Mouse (Mus musculus) embryonic facial prominence, embryonic 14.5 days (tissue): ENCODE results near the gene Ankdd1a. TPM values are rescaled to one million over a fixed set of nuclear protein-coding genes. Genes with fewer than 3 reads are reported as not detected.

Experiments used
- ATAC-seq: fragments of 200-750 bp; cut with Nextera tagmentation; 2 replicates; pipeline ENCODE4 v1.8.0; 2017; ENCODE audit warnings: low read depth, moderate number of reproducible peaks, moderate TSS enrichment
- DNase-seq: peaks from one replicate; pipeline ENCODE4 v3.0.0-alpha.2; 2015; ENCODE audit warnings: low spot score
- H3K27ac ChIP-seq: fragments of 300-500 bp; sonication (generic); replicated peaks from 2 replicates; pipeline ENCODE4 v1.5.1; 2014; ENCODE audit warnings: low read depth, mild to moderate bottlenecking, low read length, moderate library complexity
- H3K27me3 ChIP-seq: fragments of 300-500 bp; sonication (generic); replicated peaks from 2 replicates; pipeline ENCODE4 v1.6.1; 2014; ENCODE audit warnings: low read length; ENCODE audit not compliant: control insufficient read depth, insufficient read depth
- H3K36me3 ChIP-seq: fragments of 300-500 bp; sonication (generic); 2 replicates; pipeline ENCODE4 v1.6.1; 2014; ENCODE audit warnings: low read length, mixed read lengths; ENCODE audit not compliant: control insufficient read depth, insufficient read depth
- H3K4me1 ChIP-seq: fragments of 300-500 bp; sonication (generic); 2 replicates; pipeline ENCODE4 v1.6.1; 2014; ENCODE audit warnings: antibody characterized with exemption, low read length; ENCODE audit not compliant: control insufficient read depth, insufficient read depth
- H3K4me2 ChIP-seq: fragments of 300-500 bp; sonication (generic); 2 replicates; pipeline ENCODE4 v1.6.1; 2014; ENCODE audit warnings: low read depth, mild to moderate bottlenecking, low read length, moderate library complexity, mixed read lengths
- H3K4me3 ChIP-seq: fragments of 300-500 bp; sonication (generic); 2 replicates; pipeline ENCODE4 v1.5.1; 2014; ENCODE audit warnings: low read depth, mild to moderate bottlenecking, low read length
- H3K9ac ChIP-seq: fragments of 300-500 bp; sonication (generic); 2 replicates; pipeline ENCODE4 v1.6.1; 2014; ENCODE audit warnings: low read depth, mild to moderate bottlenecking, low read length, moderate library complexity, mixed read lengths
- H3K9me3 ChIP-seq: fragments of 300-500 bp; sonication (generic); 2 replicates; pipeline ENCODE4 v1.6.1; 2016; ENCODE audit warnings: low read length; ENCODE audit not compliant: control insufficient read depth
- WGBS: fragments of 180-500 bp; shearing (Covaris S2); extraction: QIAGEN DNeasy Blood & Tissue Kit; methylation state at CpG from one replicate; pipeline ENCODE4 v1.1.7; 2014; 5-methylcytosine and 5-hydroxymethylcytosine counted together
- polyA plus RNA-seq: library from polyadenylated mRNA; unstranded; fragments of >200 nt; fragmentation: Nextera tagmentation; extraction: Ambion mirVana; gene quantifications from 2 replicates; pipeline ENCODE4 v1.2.1, GENCODE M21; 2014

Gene Ankdd1a
- polyA plus RNA-seq, result not detected in 2 replicates

DNA sequence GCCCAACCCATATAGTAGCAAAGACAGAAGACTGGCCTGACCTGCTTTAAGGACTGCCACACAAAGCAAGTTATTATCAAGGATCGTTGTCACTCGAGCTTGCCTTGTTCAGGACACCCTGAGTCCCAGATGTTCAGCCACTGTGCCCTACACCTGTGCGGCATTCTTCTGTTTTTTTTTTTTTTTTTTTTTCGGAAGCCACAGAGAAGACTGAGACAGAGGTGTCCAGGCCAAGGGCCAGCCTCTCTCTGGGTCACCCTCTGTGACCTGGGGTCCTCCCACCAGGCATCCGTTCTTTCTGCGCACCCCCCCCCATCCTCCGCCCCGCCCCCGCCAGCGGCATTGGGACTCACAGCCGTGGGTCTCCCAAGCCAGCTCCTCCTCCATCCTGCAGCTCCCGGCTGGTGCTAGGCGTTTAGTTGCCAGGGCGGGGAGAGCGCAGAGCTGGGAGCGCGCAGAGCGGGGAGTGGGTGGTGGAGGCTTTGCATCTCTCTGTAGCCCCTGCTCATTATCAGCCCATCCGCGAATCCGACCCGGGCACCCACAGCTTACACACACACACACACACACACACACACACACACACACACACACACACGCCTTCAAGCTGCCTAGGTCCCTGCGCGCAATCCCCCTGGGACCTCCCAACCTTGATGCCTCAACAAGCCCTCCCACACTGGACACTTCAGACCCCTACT, at the start of gene Ankdd1a:
Ankdd1a (minus strand) TSS at position 387 of the 698 bp plus-strand sequence.
- Histone ChIP-seq H3K9ac (peak within 1 kb of the TSS; percentile 54), H3K27ac (no peak within 1 kb of the TSS), H3K27me3 (no peaks in the 10 kb centered on the region), H3K4me3 (peak within 1 kb of the TSS; percentile 34), H3K36me3 (no peaks in the 10 kb centered on the region), H3K4me1 (peaks cover 11% of the 10 kb centered on the region), H3K4me2 (peak within 1 kb of the TSS; percentile 70), H3K9me3 (no peaks in the 10 kb centered on the region)
- ATAC-seq (peak; percentile 63; the same call in 1 of the 2 replicates), DNase-seq (peak; percentile 71)
- WGBS, result 7% methylated on average over 15 of the region's 25 CpGs

- WGBS, result 45% methylated on average over 6 of the region's 6 CpGs
- H3K4me3 ChIP-seq, result no peak overlapping the region
- peak overlapping the region; percentile 63; the same call in 1 of the 2 replicates for H3K27ac ChIP-seq
- no peaks in the 10 kb centered on the region for H3K9me3 ChIP-seq
- no peak overlapping the region for H3K4me2 ChIP-seq
- DNase-seq (peak; percentile 78), ATAC-seq (no peak; the same call in 1 of the 2 replicates)
- H3K9ac ChIP-seq, result no peak overlapping the region
- no peaks in the 10 kb centered on the region for H3K27me3 ChIP-seq
- H3K36me3 ChIP-seq, result peaks cover 18% of the 10 kb centered on the region
- H3K4me1 ChIP-seq, result peaks cover 5% of the 10 kb centered on the region; the same call in 1 of the 2 replicates
These were observed 49.5 kb upstream of the Ankdd1a start for GRCm38 (mm10) chr9:65569491-65569971.

- Histone ChIP-seq H3K27ac (peak overlapping the region; percentile 63; the same call in 1 of the 2 replicates), H3K4me3 (no peak overlapping the region), H3K4me2 (no peak overlapping the region), H3K4me1 (peaks cover 4% of the 10 kb centered on the region; the same call in 1 of the 2 replicates), H3K9ac (no peak overlapping the region), H3K27me3 (no peaks in the 10 kb centered on the region), H3K36me3 (peaks cover 22% of the 10 kb centered on the region), H3K9me3 (no peaks in the 10 kb centered on the region)
- DNase-seq (no peak), ATAC-seq (no peak)
- WGBS, result 85% methylated on average over 6 of the region's 6 CpGs
These were observed 48.8 kb upstream of the Ankdd1a start for GRCm38 (mm10) chr9:65568787-65569186.

DNA sequence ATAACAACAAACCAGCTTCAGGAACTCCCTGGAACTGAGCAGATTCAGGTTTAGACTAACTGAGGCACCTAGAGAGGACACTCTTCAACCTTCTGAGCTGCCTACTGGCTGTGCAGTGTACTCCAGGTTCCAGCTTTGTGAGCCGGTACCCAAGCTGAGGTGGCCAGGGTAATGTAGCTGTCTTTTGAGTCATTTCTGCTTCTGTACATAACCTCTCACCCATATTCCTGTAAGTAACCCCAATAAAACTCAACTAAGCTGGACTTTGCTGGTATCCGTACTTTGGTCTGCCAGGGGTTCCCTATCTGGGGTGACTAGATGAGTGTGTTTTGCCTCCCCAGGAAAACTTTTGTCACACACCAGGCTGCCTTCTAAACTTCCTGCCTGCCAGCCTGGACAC, 44.7 kb upstream of the Ankdd1a start:
- 93% methylated on average over 2 of the region's 2 CpGs for WGBS
- no peak overlapping the region for H3K9ac ChIP-seq
- no peak for DNase-seq
- H3K4me2 ChIP-seq, result no peak overlapping the region
- ATAC-seq, result no peak
- no peak overlapping the region for H3K27ac ChIP-seq
- peaks cover 37% of the 10 kb centered on the region for H3K36me3 ChIP-seq
- no peak overlapping the region for H3K4me3 ChIP-seq
- peaks cover 6% of the 10 kb centered on the region for H3K4me1 ChIP-seq
- H3K27me3 ChIP-seq, result no peaks in the 10 kb centered on the region
- H3K9me3 ChIP-seq, result no peaks in the 10 kb centered on the region

DNA sequence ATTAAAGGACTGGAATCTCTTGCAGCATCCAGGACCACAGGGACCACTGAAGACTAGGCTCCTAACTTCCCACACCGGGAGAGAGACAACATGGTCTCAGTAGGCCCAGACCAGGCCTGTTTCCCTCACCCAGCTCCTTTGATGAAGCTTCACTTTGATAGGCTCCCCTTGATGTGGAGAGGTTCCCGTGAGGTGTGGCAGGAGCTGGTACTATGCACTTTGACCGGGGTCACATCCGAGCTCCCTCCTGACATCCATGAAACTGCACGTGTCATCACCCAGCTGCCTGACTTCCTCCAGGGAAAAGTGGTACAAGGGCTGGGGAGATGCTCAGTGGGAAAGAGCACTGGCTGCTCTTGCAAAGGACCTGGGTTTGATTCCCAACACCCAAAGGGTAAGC, 43.1 kb upstream of the Ankdd1a start:
- Histone ChIP-seq H3K36me3 (peaks cover 54% of the 10 kb centered on the region), H3K27me3 (no peaks in the 10 kb centered on the region), H3K4me1 (peaks cover 3% of the 10 kb centered on the region; the same call in 1 of the 2 replicates), H3K4me2 (no peak overlapping the region), H3K27ac (no peak overlapping the region), H3K9ac (no peak overlapping the region), H3K9me3 (no peaks in the 10 kb centered on the region), H3K4me3 (no peak overlapping the region)
- ATAC-seq (no peak), DNase-seq (no peak)
- 90% methylated on average over 5 of the region's 5 CpGs for WGBS

DNA sequence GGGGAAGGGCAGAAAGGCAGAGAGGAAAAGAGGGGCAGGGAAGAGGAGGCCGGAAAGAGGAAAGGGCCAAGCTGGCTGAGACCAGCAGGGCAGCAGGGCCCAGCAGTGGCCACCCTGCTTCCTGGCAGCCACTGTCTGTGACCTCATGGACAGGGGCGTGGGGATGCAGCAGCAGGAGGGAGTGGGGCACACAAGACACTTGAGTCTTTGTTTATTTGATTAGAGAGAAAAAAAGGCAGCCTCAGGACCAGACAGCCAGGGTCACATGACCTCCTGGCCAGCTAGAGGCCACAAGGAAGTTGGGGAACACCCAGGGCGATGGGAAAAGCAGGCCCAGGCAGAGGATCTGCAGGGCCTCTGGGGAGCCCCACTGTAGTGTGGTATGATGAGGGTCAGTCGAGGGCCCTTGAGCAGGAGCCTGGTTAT, 42.1 kb upstream of the Ankdd1a start:
- Histone ChIP-seq H3K36me3 (peaks cover 64% of the 10 kb centered on the region), H3K4me2 (no peak overlapping the region), H3K27me3 (no peaks in the 10 kb centered on the region), H3K9ac (peak overlapping the region; percentile 28; the same call in 1 of the 2 replicates), H3K4me1 (peaks cover 3% of the 10 kb centered on the region; the same call in 1 of the 2 replicates), H3K4me3 (no peak overlapping the region), H3K9me3 (no peaks in the 10 kb centered on the region), H3K27ac (no peak overlapping the region)
- no peak for DNase-seq
- 25% methylated on average over 4 of the region's 4 CpGs for WGBS
- ATAC-seq, result peak; percentile 62; the same call in 1 of the 2 replicates

GRCm38 (mm10) chr9:65561016-65561415, 41.0 kb upstream of the Ankdd1a start:
- no peak for DNase-seq
- no peaks in the 10 kb centered on the region for H3K27me3 ChIP-seq
- H3K36me3 ChIP-seq, result peaks cover 69% of the 10 kb centered on the region
- H3K27ac ChIP-seq, result no peak overlapping the region
- H3K4me1 ChIP-seq, result peaks cover 3% of the 10 kb centered on the region; the same call in 1 of the 2 replicates
- no peak overlapping the region for H3K9ac ChIP-seq
- WGBS, result 83% methylated on average over 4 of the region's 4 CpGs
- ATAC-seq, result no peak
- no peak overlapping the region for H3K4me3 ChIP-seq
- no peak overlapping the region for H3K4me2 ChIP-seq
- no peaks in the 10 kb centered on the region for H3K9me3 ChIP-seq

DNA sequence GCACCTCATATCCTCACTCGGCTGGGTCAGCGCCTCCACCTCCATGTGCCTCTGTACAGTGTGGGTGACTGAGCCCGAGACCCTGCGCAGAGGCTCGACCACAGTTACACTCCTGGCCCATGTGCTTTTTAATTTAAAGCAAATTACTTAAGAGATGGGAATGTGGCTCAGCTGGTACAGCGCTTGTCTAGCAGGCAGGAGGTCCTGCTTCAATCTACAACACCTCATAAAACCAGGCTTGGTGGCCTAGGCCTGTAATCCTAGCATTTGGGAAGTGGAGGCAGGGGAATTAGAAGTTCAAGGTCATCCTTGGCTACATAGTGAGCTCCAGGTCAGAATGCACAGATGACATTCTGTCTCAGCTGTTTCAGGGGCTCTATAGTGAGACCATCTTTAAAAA, 38.8 kb upstream of the Ankdd1a start:
- ATAC-seq, result no peak
- Histone ChIP-seq H3K4me2 (no peak overlapping the region), H3K27ac (no peak overlapping the region), H3K9me3 (no peaks in the 10 kb centered on the region), H3K4me1 (peaks cover 14% of the 10 kb centered on the region), H3K27me3 (no peaks in the 10 kb centered on the region), H3K9ac (no peak overlapping the region), H3K4me3 (no peak overlapping the region), H3K36me3 (peaks cover 70% of the 10 kb centered on the region)
- WGBS, result 90% methylated on average over 6 of the region's 6 CpGs
- no peak for DNase-seq
